Comparison of ENCODE assay signal across 10 mouse cellular contexts in the genomic region with DNA sequence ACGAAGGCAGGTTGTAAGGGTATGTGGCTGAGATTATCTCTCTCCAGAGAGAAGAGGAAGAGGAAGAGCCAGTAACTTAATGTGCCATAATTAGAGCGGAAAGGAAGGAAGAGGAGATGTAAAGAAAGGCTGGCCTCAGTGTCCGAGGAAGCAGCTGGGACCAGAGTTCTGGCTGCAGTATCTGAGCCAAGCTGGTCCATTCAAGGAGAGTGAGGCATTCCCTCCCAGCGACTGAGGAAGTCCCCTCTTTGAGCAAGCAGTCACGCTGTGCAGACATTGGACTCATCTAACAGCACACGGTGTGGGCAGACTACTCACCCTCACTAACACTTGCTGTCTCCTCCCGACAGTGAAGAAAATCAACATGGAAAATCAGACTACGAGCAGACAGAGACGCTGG. TPM values are rescaled to one million over a fixed set of nuclear protein-coding genes. Genes with fewer than 3 reads are reported as not detected.
DNase-seq lines count a peak whose midpoint lies in the region; ATAC-seq and TF ChIP-seq lines count a peak whose summit lies in the region.
"Had no signal": no experiment of that assay in that cellular context is flagged by ENCODE, and none has a peak within 500 bp of the region (broad histone marks: within the 10 kb centered on the region; RNA-seq: fewer than 3 reads in every experiment).

No protein-coding gene starts in this region.

- no peaks in the 10 kb centered on the region for H3K9me3 ChIP-seq in liver, embryonic 11.5 days (ENCODE audit: control insufficient read depth, low read length)
- no peaks in the 10 kb centered on the region for H3K9me3 ChIP-seq in liver, embryonic 15.5 days (replicated peaks)
- H3K9me3 ChIP-seq: forebrain, embryonic 12.5 days had no signal

- H3K4me3 ChIP-seq in liver, embryonic 11.5 days (ENCODE audit: low read depth, low read length), result no peak overlapping the region
- no peak overlapping the region for H3K4me3 ChIP-seq in embryonic fibroblast, embryonic 13.5 days (ENCODE audit: insufficient read depth, low read length)
- H3K4me3 ChIP-seq in liver, embryonic 15.5 days (replicated peaks), result no peak overlapping the region
- H3K4me3 ChIP-seq: forebrain, embryonic 12.5 days had no signal

- peak; percentile 16 for DNase-seq in gastrocnemius, postnatal 14 days
- no peak for DNase-seq in gastrocnemius, adult 18-20 months (ENCODE audit: low spot score)
- no peak for DNase-seq in liver, embryonic 11.5 days (ENCODE audit: low spot score)
- no peak for DNase-seq in liver
- DNase-seq in cerebellum, adult 18-20 months, result no peak
- no peak for DNase-seq in ovary, postnatal 10 days (ENCODE audit: low spot score)
- DNase-seq: cerebellum, adult 11 months had no signal

- 40% methylated on average over 9 of the region's 9 CpGs for WGBS in liver, embryonic 11.5 days
- 22% methylated on average over 9 of the region's 9 CpGs for WGBS in liver, embryonic 15.5 days (ENCODE audit: insufficient replicate concordance)

- peak overlapping the region; percentile 22 for H3K4me2 ChIP-seq in liver, embryonic 11.5 days
- H3K4me2 ChIP-seq in liver, embryonic 15.5 days, result peak overlapping the region; percentile 6; the same call in 1 of the 2 replicates
- H3K4me2 ChIP-seq: forebrain, embryonic 12.5 days had no signal

- no peak for ATAC-seq in liver, embryonic 11.5 days (replicated peaks; ENCODE audit: low FRiP score)
- no peak for ATAC-seq in liver, embryonic 15.5 days (ENCODE audit: insufficient read depth)

- no peak for TF ChIP-seq CTCF in embryonic fibroblast, embryonic 13.5 days (IDR thresholded peaks at IDR 0.05; ENCODE audit: borderline replicate concordance, insufficient read depth, low read length)

- peaks cover 11% of the 10 kb centered on the region for H3K4me1 ChIP-seq in liver, embryonic 11.5 days (replicated peaks; ENCODE audit: control insufficient read depth, insufficient read depth, low read length)
- peaks cover 17% of the 10 kb centered on the region for H3K4me1 ChIP-seq in embryonic fibroblast, embryonic 13.5 days (ENCODE audit: control insufficient read depth, insufficient read depth, low read length)
- peaks cover 46% of the 10 kb centered on the region for H3K4me1 ChIP-seq in liver, embryonic 15.5 days (replicated peaks)

- H3K27me3 ChIP-seq in liver, embryonic 11.5 days (replicated peaks; ENCODE audit: control insufficient read depth, insufficient read depth, low read length), result peaks cover 2% of the 10 kb centered on the region; the same call in 1 of the 2 replicates
- H3K27me3 ChIP-seq in liver, embryonic 15.5 days, result peaks cover 14% of the 10 kb centered on the region

- intact Hi-C loops in gastrocnemius, postnatal 14 days (cut with DNase I; ENCODE audit: low total_unique reads), result no loop called here

- no peaks in the 10 kb centered on the region for H3K36me3 ChIP-seq in liver, embryonic 11.5 days (ENCODE audit: control insufficient read depth, insufficient read depth, low read length)
- no peaks in the 10 kb centered on the region for H3K36me3 ChIP-seq in liver, embryonic 15.5 days (replicated peaks)
- H3K36me3 ChIP-seq: forebrain, embryonic 12.5 days had no signal

- H3K9ac ChIP-seq in liver, embryonic 11.5 days (ENCODE audit: low read depth, low read length), result no peak overlapping the region
- H3K9ac ChIP-seq in liver, embryonic 15.5 days, result no peak overlapping the region
- H3K9ac ChIP-seq: forebrain, embryonic 12.5 days had no signal

- no peak for TF ChIP-seq POLR2A in embryonic fibroblast, embryonic 13.5 days (IDR thresholded peaks at IDR 0.05; ENCODE audit: low read depth, low read length)

- H3K27ac ChIP-seq in liver, embryonic 11.5 days (ENCODE audit: low read depth, low read length), result no peak overlapping the region
- peak overlapping the region; percentile 7; the same call in 1 of the 2 replicates for H3K27ac ChIP-seq in embryonic fibroblast, embryonic 13.5 days (ENCODE audit: insufficient read depth, low read length)
- H3K27ac ChIP-seq in liver, embryonic 15.5 days (replicated peaks), result 0 out of 2 replicates have a peak overlapping the region, but pooled peaks have one; percentile 29
- H3K27ac ChIP-seq: forebrain, embryonic 12.5 days had no signal

RNA-seq across cellular contexts. Expression of a gene that starts 4.5 kb away (rescaled TPM):
- 10 to 100 TPM; 10.9 to 12.1 TPM for total RNA-seq in gastrocnemius, postnatal 14 days (2021)
- total RNA-seq in gastrocnemius, adult 18-20 months (2021), result 1 to 10 TPM; 6.6 to 7.9 TPM
- polyA plus RNA-seq in liver, embryonic 11.5 days (2014; fragmentation: Nextera tagmentation; extraction: Ambion mirVana), result 9.8 and 10.2 TPM in 2 replicates
- 96.5 and 113 TPM in 2 replicates for polyA plus RNA-seq in embryonic fibroblast, embryonic 13.5 days (2011; ENCODE audit: insufficient read length, low read depth, missing spikeins)
- polyA plus RNA-seq in liver, embryonic 15.5 days (2015; fragmentation: Nextera tagmentation; extraction: Ambion mirVana), result 3.4 and 3.8 TPM in 2 replicates
